Comparison of ENCODE assay signal across 7 mouse cellular contexts in genomic region chr5:74066416-74067115, GRCm38 (mm10). TPM values are rescaled to one million over a fixed set of nuclear protein-coding genes. Genes with fewer than 3 reads are reported as not detected.
DNase-seq lines count a peak whose midpoint lies in the region; ATAC-seq lines count a peak whose summit lies in the region.

No protein-coding gene starts in this region.

- peak overlapping the region; percentile 82 for H3K27ac ChIP-seq in kidney, embryonic 14.5 days (ENCODE audit: low read depth, low read length)

- peaks cover 38% of the 10 kb centered on the region for H3K4me1 ChIP-seq in kidney, embryonic 14.5 days (ENCODE audit: control insufficient read depth, insufficient read depth, low read length)

- peak overlapping the region; percentile 47; the same call in 1 of the 2 replicates for H3K9ac ChIP-seq in kidney, embryonic 14.5 days (ENCODE audit: low read depth, low read length)

- no peaks in the 10 kb centered on the region for H3K27me3 ChIP-seq in kidney, embryonic 14.5 days (ENCODE audit: control insufficient read depth, insufficient read depth, low read length)

- ATAC-seq in granulocyte monocyte progenitor cell, adult 5-6 weeks (replicated peaks; ENCODE audit: poor library complexity, severe bottlenecking): peak; percentile 25
- no peak for ATAC-seq in kidney, embryonic 14.5 days (ENCODE audit: low FRiP score, low TSS enrichment)

- peak; percentile 36 for DNase-seq in adipocyte (ENCODE audit: low spot score)
- peak; percentile 66 for DNase-seq in cerebellum, adult 8-10 months
- DNase-seq in lung, postnatal 10 days: peak; percentile 38
- peak; percentile 42 to 51 for DNase-seq in urinary bladder, postnatal 36 days (ENCODE audit: low spot score in 2 of 2)
- DNase-seq in frontal cortex, postnatal 36 days (ENCODE audit: low spot score in 2 of 2): no peak

- peak overlapping the region; percentile 93 for H3K4me3 ChIP-seq in kidney, embryonic 14.5 days (ENCODE audit: low read length)

- peak overlapping the region; percentile 82 for H3K4me2 ChIP-seq in kidney, embryonic 14.5 days (replicated peaks; ENCODE audit: low read depth, low read length)

- H3K36me3 ChIP-seq in kidney, embryonic 14.5 days (ENCODE audit: control insufficient read depth, insufficient read depth, low read length): no peaks in the 10 kb centered on the region

- H3K9me3 ChIP-seq in kidney, embryonic 14.5 days (ENCODE audit: control insufficient read depth, low read length): no peaks in the 10 kb centered on the region

- WGBS in kidney, embryonic 14.5 days: 14% methylated on average over 12 of the region's 12 CpGs

RNA-seq across cellular contexts. Expression of gene Usp46, which starts 1.7 kb away (rescaled TPM):
- total RNA-seq in granulocyte monocyte progenitor cell, adult 5-6 weeks (2014; fragmentation: Nextera tagmentation): 8.4 and 11.9 TPM in 2 replicates
- total RNA-seq in granulocyte monocyte progenitor cell, adult 5-6 weeks (2017): 10.9 and 26.9 TPM in 2 replicates
- polyA plus RNA-seq in kidney, embryonic 14.5 days (2014; fragmentation: Nextera tagmentation; extraction: Ambion mirVana): 27.6 and 34.5 TPM in 2 replicates

Comparison
In these comparisons a context has a peak if more than half of its experiments do, and no peak if none do; other contexts are left out.
1. DNase-seq: peak in adipocyte (single experiment), cerebellum, adult 8-10 months (single experiment), lung, postnatal 10 days (single experiment) and urinary bladder, postnatal 36 days (2 of 2); none in frontal cortex, postnatal 36 days (0 of 2).